Mouse (Mus musculus): Measurements from ENCODE around the gene Abcg5. TPM values are rescaled to one million over a fixed set of nuclear protein-coding genes. Genes with fewer than 3 reads are reported as not detected.
A peak's percentile ranks its signal among the peaks of the same experiment; 100 is the strongest.

The Abcg5 gene
- total and polyA plus RNA-seq, 3 experiments, result not detected

- no peak overlapping the region for H3K27ac ChIP-seq (ENCODE audit: insufficient read depth, low read depth)
- no peaks in the 10 kb centered on the region for H3K79me2 ChIP-seq (replicated peaks; ENCODE audit: control insufficient read depth, extremely low read depth, insufficient read depth, poor library complexity, severe bottlenecking)
- H3K9ac ChIP-seq (ENCODE audit: insufficient read depth, low read depth), result no peak overlapping the region
- peaks cover 0 to 8% of the 10 kb centered on the region in 2 experiments; a peak in 1 of 4 replicates for H3K4me1 ChIP-seq (ENCODE audit: control insufficient read depth in 1 of 2, insufficient read depth in 2 of 2)
- dilution Hi-C loops (cut with MboI; ENCODE audit: extremely low pct_ligation_motif_present, extremely low pct_unique_long_range_greater_than_20kb, low sequenced_read_pairs) (no loop called here), in situ Hi-C loops (cut with MboI; ENCODE audit: low pct_ligation_motif_present, low pct_unique_long_range_greater_than_20kb, low sequenced_read_pairs) (no loop called here)
- H3K4me2 ChIP-seq (ENCODE audit: insufficient read depth, low read depth, poor library complexity, severe bottlenecking), result no peak overlapping the region
- H3K27me3 ChIP-seq (replicated peaks), result no peaks in the 10 kb centered on the region
- H3K36me3 ChIP-seq (replicated peaks in 1 of 2; ENCODE audit: control insufficient read depth in 1 of 2, insufficient read depth in 1 of 2, low read length in 1 of 2), result peaks cover 49 to 83% of the 10 kb centered on the region in 2 experiments
- DNase-seq (ENCODE audit: extremely low read depth), result peak; percentile 24
- no peak overlapping the region for H3K4me3 ChIP-seq (replicated peaks in 1 of 3; ENCODE audit: low read depth in 2 of 3, low read length in 2 of 3, poor library complexity in 1 of 3)
- H3K9me3 ChIP-seq (replicated peaks; ENCODE audit: low read length), result no peaks in the 10 kb centered on the region
- TF ChIP-seq CTCF (conservative IDR thresholded peaks at IDR 0.05 in 1 of 2, IDR thresholded peaks at IDR 0.05 in 1 of 2; ENCODE audit: low read depth in 2 of 2, low read length in 2 of 2), result peak; percentile 31 to 57; a peak in 3 of 4 replicates
- no peak for TF ChIP-seq EP300 (IDR thresholded peaks at IDR 0.05; ENCODE audit: low read length)
- TF ChIP-seq RAD21 (IDR thresholded peaks at IDR 0.05; ENCODE audit: low read depth, low read length), result peak; percentile 12
- no peak for TF ChIP-seq BHLHE40 (IDR thresholded peaks at IDR 0.05; ENCODE audit: low read depth, low read length)
These were observed 24.6 kb upstream of the Abcg5 start for GRCm38 (mm10) chr17:84707407-84707806.

GRCm38 (mm10) chr17:84698727-84699126 is 15.9 kb upstream of the Abcg5 start:
- in situ Hi-C loops (cut with MboI; ENCODE audit: low pct_ligation_motif_present, low pct_unique_long_range_greater_than_20kb, low sequenced_read_pairs), result no loop called here

GRCm38 (mm10) chr17:84696537-84696936 is 13.7 kb upstream of the Abcg5 start:
- Histone ChIP-seq H3K4me3 (replicated peaks in 1 of 3; ENCODE audit: low read depth in 2 of 3, low read length in 2 of 3, poor library complexity in 1 of 3) (no peak overlapping the region), H3K36me3 (replicated peaks in 1 of 2; ENCODE audit: control insufficient read depth in 1 of 2, insufficient read depth in 1 of 2, low read length in 1 of 2) (no peaks in the 10 kb centered on the region), H3K4me1 (ENCODE audit: control insufficient read depth in 1 of 2, insufficient read depth in 2 of 2) (peaks cover 7 to 11% of the 10 kb centered on the region in 2 experiments; a peak in 3 of 4 replicates), H3K79me2 (replicated peaks; ENCODE audit: control insufficient read depth, extremely low read depth, insufficient read depth, poor library complexity, severe bottlenecking) (no peaks in the 10 kb centered on the region), H3K9me3 (replicated peaks; ENCODE audit: low read length) (no peaks in the 10 kb centered on the region), H3K27me3 (replicated peaks) (peaks cover 10% of the 10 kb centered on the region), H3K4me2 (ENCODE audit: insufficient read depth, low read depth, poor library complexity, severe bottlenecking) (no peak overlapping the region), H3K27ac (ENCODE audit: insufficient read depth, low read depth) (no peak overlapping the region), H3K9ac (ENCODE audit: insufficient read depth, low read depth) (no peak overlapping the region)
- dilution Hi-C loops (cut with MboI; ENCODE audit: extremely low pct_ligation_motif_present, extremely low pct_unique_long_range_greater_than_20kb, low sequenced_read_pairs) (no loop called here), in situ Hi-C loops (cut with MboI; ENCODE audit: low pct_ligation_motif_present, low pct_unique_long_range_greater_than_20kb, low sequenced_read_pairs) (no loop called here)
- TF ChIP-seq MAFK (IDR thresholded peaks at IDR 0.05; ENCODE audit: insufficient replicate concordance, low read length) (no peak), TCF12 (IDR thresholded peaks at IDR 0.05; ENCODE audit: low read depth, low read length) (no peak), NELFE (IDR thresholded peaks at IDR 0.05; ENCODE audit: low read depth, low read length) (no peak)
- DNase-seq (ENCODE audit: extremely low read depth), result peak; percentile 21

More at GRCm38 (mm10) chr17:84698727-84699126, 15.9 kb upstream of the Abcg5 start:
- H3K27ac ChIP-seq (ENCODE audit: insufficient read depth, low read depth), result no peak overlapping the region
- H3K4me3 ChIP-seq (replicated peaks in 1 of 3; ENCODE audit: low read depth in 2 of 3, low read length in 2 of 3, poor library complexity in 1 of 3), result no peak overlapping the region
- H3K4me1 ChIP-seq (ENCODE audit: control insufficient read depth in 1 of 2, insufficient read depth in 2 of 2), result peaks cover 5 to 12% of the 10 kb centered on the region in 2 experiments; a peak in 3 of 4 replicates
- no peak for TF ChIP-seq ZNF384 (IDR thresholded peaks at IDR 0.05; ENCODE audit: low read depth, low read length)
- TF ChIP-seq CTCF (conservative IDR thresholded peaks at IDR 0.05 in 1 of 2, IDR thresholded peaks at IDR 0.05 in 1 of 2; ENCODE audit: low read depth in 2 of 2, low read length in 2 of 2), result peak; percentile 74 to 86
- TF ChIP-seq RAD21 (IDR thresholded peaks at IDR 0.05; ENCODE audit: low read depth, low read length), result peak; percentile 91
- no peak for TF ChIP-seq CHD2 (IDR thresholded peaks at IDR 0.05; ENCODE audit: low read length)
- TF ChIP-seq IRF4 (IDR thresholded peaks at IDR 0.05; ENCODE audit: low read depth, low read length), result no peak
- TF ChIP-seq SMC3 (IDR thresholded peaks at IDR 0.05; ENCODE audit: low read depth, low read length), result peak; percentile 83
- peaks cover 1 to 17% of the 10 kb centered on the region in 2 experiments for H3K36me3 ChIP-seq (replicated peaks in 1 of 2; ENCODE audit: control insufficient read depth in 1 of 2, insufficient read depth in 1 of 2, low read length in 1 of 2)
- peaks cover 10% of the 10 kb centered on the region for H3K27me3 ChIP-seq (replicated peaks)
- no peaks in the 10 kb centered on the region for H3K9me3 ChIP-seq (replicated peaks; ENCODE audit: low read length)
- DNase-seq (ENCODE audit: extremely low read depth), result peak; percentile 57
- dilution Hi-C loops (cut with MboI; ENCODE audit: extremely low pct_ligation_motif_present, extremely low pct_unique_long_range_greater_than_20kb, low sequenced_read_pairs), result no loop called here
- H3K4me2 ChIP-seq (ENCODE audit: insufficient read depth, low read depth, poor library complexity, severe bottlenecking), result no peak overlapping the region
- H3K79me2 ChIP-seq (replicated peaks; ENCODE audit: control insufficient read depth, extremely low read depth, insufficient read depth, poor library complexity, severe bottlenecking), result no peaks in the 10 kb centered on the region
- H3K9ac ChIP-seq (ENCODE audit: insufficient read depth, low read depth), result no peak overlapping the region
